Mouse (Mus musculus) activated CD4-positive, CD25-positive, alpha-beta regulatory T cell, adult 9 weeks (primary cell): ENCODE data around the gene Cd79a. TPM values are rescaled to one million over a fixed set of nuclear protein-coding genes. Genes with fewer than 3 reads are reported as not detected.

Source experiments
- polyA plus RNA-seq: library from polyadenylated mRNA; unstranded; fragments of 100-300 nt; shearing (Covaris generic); gene quantifications from one replicate; pipeline ENCODE4 v1.2.1, GENCODE M21; 2017

The Cd79a gene
- polyA plus RNA-seq: 7.1 TPM

GRCm38 (mm10) chr7:24897224-24897623 lies at the start of gene Cd79a:
Gene Cd79a (plus strand): TSS chr7:24897381.

GRCm38 (mm10) chr7:24861913-24862312 lies 35.3 kb upstream of the Cd79a start, which contains the start of gene Gm9844:
Gene Gm9844 (plus strand): TSS chr7:24862213.

DNA sequence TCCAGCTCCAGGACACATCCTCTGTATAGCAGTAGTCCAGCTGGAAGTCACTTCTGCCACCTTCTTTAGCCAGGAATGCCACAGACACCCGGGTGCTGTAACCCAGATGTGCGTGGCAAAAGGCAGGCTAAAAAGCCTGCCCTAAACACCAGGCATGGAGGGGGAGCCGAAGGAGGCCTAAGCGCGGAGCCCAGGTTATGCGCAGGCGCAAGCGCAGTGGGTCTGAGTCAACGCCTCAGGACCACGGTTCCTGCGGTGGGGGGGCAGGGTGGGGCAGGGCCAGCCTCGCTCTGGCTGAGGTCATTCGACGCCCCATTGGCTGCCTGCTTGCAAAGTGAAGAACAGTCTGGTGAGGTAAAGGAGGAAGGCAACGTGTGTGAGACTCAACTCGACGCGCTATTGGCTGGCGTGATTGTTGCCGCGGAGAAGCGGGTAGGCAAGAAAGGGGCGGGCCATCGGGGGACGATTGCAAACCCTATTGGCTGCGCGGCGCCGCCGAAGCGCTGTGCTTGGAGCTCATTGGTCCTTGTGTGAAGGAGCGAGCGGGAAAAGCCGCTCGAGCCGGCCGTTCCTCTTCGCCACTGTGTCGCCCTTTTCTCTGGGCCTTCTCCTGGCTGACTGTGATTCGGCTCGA lies 27.5 kb upstream of the Cd79a start, which contains the start of the genes Lypd4 and Dmrtc2:
Gene Lypd4 (minus strand): TSS at position 410 of the 634 bp plus-strand sequence.
Gene Dmrtc2 (plus strand): TSS at position 526 of the 634 bp plus-strand sequence.

GRCm38 (mm10) chr7:24883896-24884692 lies 13.1 kb upstream of the Cd79a start, which contains the start of gene Rps19:
Gene Rps19 (plus strand): TSS chr7:24884371.

GRCm38 (mm10) chr7:24902630-24903443 lies 5.7 kb downstream of the Cd79a start, which contains the start of gene Arhgef1:
Gene Arhgef1 (plus strand): TSS chr7:24902912.

DNA sequence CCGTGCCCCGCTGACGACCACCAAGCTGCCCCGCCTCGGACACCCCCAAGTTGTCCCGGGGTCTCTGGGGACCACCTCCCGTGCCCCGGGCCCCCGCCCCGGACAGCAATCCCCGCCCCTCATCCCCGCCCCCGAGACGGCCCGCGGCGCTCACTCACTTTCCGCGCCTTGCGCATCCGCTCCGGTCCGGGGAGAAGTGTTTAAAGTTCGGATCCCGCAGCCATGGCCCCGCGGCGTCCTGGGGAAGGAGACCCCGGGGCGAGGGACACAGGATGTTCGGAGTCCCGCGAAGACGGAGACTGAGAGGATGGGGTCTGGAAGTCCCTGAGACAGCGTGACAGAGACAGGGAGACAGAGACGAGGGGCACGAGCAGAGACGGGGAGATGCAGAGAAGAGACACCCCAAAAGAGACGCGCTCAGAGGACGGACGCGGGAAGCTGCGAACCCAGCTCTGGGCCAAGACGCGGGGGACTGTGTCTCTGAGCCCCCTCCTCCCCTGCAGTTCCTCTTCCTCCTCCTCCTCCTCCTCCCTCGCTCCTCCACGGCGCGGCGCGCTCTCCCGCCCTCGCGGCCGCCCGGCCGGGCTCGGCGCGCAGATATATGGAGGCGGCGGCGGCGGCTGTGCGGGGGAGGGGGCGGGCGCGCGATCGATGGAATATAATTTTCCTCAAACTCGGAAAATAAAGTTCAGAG lies 47.2 kb downstream of the Cd79a start, which contains the start of gene Gm4881:
Gene Gm4881 (minus strand): TSS at position 238 of the 694 bp plus-strand sequence.

Other genes with a start within 250 kb of the Cd79a start
- gene Tex101, start 220.7 kb upstream of the Cd79a start, polyA plus RNA-seq: not detected
- gene BC049730, start 188.1 kb upstream of the Cd79a start, polyA plus RNA-seq: not detected
- not detected for gene Gm4763, start 170.5 kb upstream of the Cd79a start, polyA plus RNA-seq
- gene Cd177, start 137.1 kb upstream of the Cd79a start, polyA plus RNA-seq: not detected
- not detected for gene Ceacam10, start 120.2 kb upstream of the Cd79a start, polyA plus RNA-seq
- 24.6 TPM for gene Gm9844, start 35.2 kb upstream of the Cd79a start, polyA plus RNA-seq
- gene Lypd4, start 27.4 kb upstream of the Cd79a start, polyA plus RNA-seq: not detected
- not detected for gene Dmrtc2, start 27.3 kb upstream of the Cd79a start, polyA plus RNA-seq
- 5,353 TPM for gene Rps19, start 13.0 kb upstream of the Cd79a start, polyA plus RNA-seq
- 843 TPM for gene Arhgef1, start 5.5 kb downstream of the Cd79a start, polyA plus RNA-seq
- gene Gm4881, start 47.1 kb downstream of the Cd79a start, polyA plus RNA-seq: not detected
- 619 TPM for gene Rabac1, start 75.4 kb downstream of the Cd79a start, polyA plus RNA-seq
- gene Atp1a3, start 108.6 kb downstream of the Cd79a start, polyA plus RNA-seq: 7.6 TPM
- 5.2 TPM for gene Grik5, start 175.0 kb downstream of the Cd79a start, polyA plus RNA-seq
- gene Zfp574, start 175.2 kb downstream of the Cd79a start, polyA plus RNA-seq: 34.8 TPM